8 mouse cellular contexts compared by ENCODE assay signal in the genomic region with DNA sequence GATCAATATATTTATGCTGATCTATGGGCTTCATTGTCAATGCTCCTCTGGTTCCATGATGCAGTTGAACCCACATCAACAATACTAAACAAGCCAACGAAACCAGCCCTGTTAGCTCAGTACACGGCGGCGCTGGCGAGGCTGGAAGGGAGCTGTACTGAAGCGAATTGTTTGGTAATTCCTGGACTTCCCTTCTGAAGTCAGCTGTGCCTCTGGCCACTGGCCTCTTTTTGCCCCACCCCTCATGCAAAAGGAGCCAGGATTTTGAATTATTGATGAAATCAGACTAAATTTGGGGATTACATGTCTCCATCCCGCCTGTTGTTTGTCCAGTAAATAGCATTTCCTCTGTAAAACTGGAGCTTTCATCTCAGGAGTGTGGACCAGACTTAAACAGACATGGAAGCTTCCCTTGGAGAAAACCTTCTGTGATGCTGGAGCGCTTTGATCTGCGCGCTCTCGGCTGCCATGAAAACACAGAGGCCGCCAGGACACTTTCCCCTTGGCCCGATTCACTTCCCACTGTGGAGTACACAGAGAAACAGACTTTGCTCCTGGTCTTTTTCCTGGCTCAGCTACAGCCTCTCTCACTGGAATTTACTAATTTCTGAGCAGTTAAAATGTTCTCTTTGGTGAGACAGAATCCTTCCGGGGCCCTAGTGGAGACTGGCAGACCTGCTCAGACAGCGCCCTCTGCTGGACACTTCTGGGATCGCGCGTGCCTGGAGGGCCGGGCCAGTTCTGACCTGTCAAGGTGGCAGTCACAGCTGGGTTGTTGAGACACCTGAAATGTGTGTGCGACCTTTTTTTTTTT.
DNase-seq lines count a peak whose midpoint lies in the region; ATAC-seq and TF ChIP-seq lines count a peak whose summit lies in the region.

No protein-coding gene starts in this region.

- TF ChIP-seq CTCF in E14TG2a.4 (conservative IDR thresholded peaks at IDR 0.05; ENCODE audit: low read length) = peak; percentile 97
- peak; percentile 95 for TF ChIP-seq CTCF in layer of hippocampus, adult 2 months (conservative IDR thresholded peaks at IDR 0.05)
- TF ChIP-seq CTCF in lung, adult 2 months (IDR thresholded peaks at IDR 0.05; ENCODE audit: insufficient read depth, low read length) = peak; percentile 82
- TF ChIP-seq CTCF in olfactory bulb, adult 2 months (IDR thresholded peaks at IDR 0.05; ENCODE audit: insufficient read depth, low read depth, low read length) = peak; percentile 98
- peak; percentile 98 for TF ChIP-seq CTCF in thymus, adult 2 months (IDR thresholded peaks at IDR 0.05; ENCODE audit: borderline replicate concordance, control insufficient read depth, extremely low read depth, insufficient read depth, low read length, poor library complexity)

- H3K27ac ChIP-seq in forebrain, embryonic 16.5 days (ENCODE audit: low read length) = no peak overlapping the region
- H3K27ac ChIP-seq in layer of hippocampus, adult 2 months = peak overlapping the region; percentile 74
- H3K27ac ChIP-seq in olfactory bulb, adult 2 months (ENCODE audit: insufficient read depth, low read depth, low read length) = no peak overlapping the region
- H3K27ac ChIP-seq in thymus, adult 2 months (ENCODE audit: control insufficient read depth, insufficient read depth, low read length) = no peak overlapping the region

- H3K4me2 ChIP-seq in forebrain, embryonic 16.5 days (ENCODE audit: low read length) = peak overlapping the region; percentile 36

- no peaks in the 10 kb centered on the region for H3K9me3 ChIP-seq in E14TG2a.4 (ENCODE audit: low read length)
- H3K9me3 ChIP-seq in forebrain, embryonic 16.5 days (ENCODE audit: control insufficient read depth, low read length) = no peaks in the 10 kb centered on the region

- no peaks in the 10 kb centered on the region for H3K36me3 ChIP-seq in E14TG2a.4 (ENCODE audit: insufficient read depth, low read length)
- no peaks in the 10 kb centered on the region for H3K36me3 ChIP-seq in forebrain, embryonic 16.5 days (ENCODE audit: control insufficient read depth, insufficient read depth)
- no peaks in the 10 kb centered on the region for H3K36me3 ChIP-seq in thymus, adult 2 months (ENCODE audit: control insufficient read depth, insufficient read depth, low read length)

- 35% methylated on average over 20 of the region's 20 CpGs for WGBS in forebrain, embryonic 16.5 days
- 30% methylated on average over 20 of the region's 20 CpGs for WGBS in lung, adult 2 months
- WGBS in olfactory bulb, adult 2 months = 29% methylated on average over 20 of the region's 20 CpGs
- 53% methylated on average over 20 of the region's 20 CpGs for WGBS in thymus, adult 2 months

- H3K9ac ChIP-seq in forebrain, embryonic 16.5 days (replicated peaks; ENCODE audit: low read depth, low read length) = no peak overlapping the region

- DNase-seq in heart, postnatal 36 days = peak; percentile 85 to 93
- DNase-seq in layer of hippocampus, adult 2 months (ENCODE audit: low spot score in 2 of 2) = peak; percentile 82 to 94
- peak; percentile 82 for DNase-seq in lung, adult 2 months
- DNase-seq in thymus, adult 2 months = peak; percentile 87

- ATAC-seq in cerebellum, adult (ENCODE audit: insufficient number of reproducible peaks, low FRiP score, low TSS enrichment) = peak; percentile 92
- peak; percentile 63 for ATAC-seq in forebrain, embryonic 16.5 days

- peaks cover 5% of the 10 kb centered on the region; the same call in 1 of the 2 replicates for H3K27me3 ChIP-seq in E14TG2a.4 (ENCODE audit: insufficient read depth, low read length)
- H3K27me3 ChIP-seq in forebrain, embryonic 16.5 days (replicated peaks; ENCODE audit: control insufficient read depth, insufficient read depth, low read length) = no peaks in the 10 kb centered on the region
- no peaks in the 10 kb centered on the region for H3K27me3 ChIP-seq in thymus, adult 2 months (ENCODE audit: control insufficient read depth, insufficient read depth, low read length)

- intact Hi-C loops in heart, postnatal 36 days (cut with DNase I) = loop anchor here (5.0 kb wide), 3 partner anchors 214 to 779 kb away; partner anchors contain the start of gene Fut8

- H3K4me3 ChIP-seq in E14TG2a.4 (replicated peaks; ENCODE audit: low read length) = peak overlapping the region; percentile 66
- no peak overlapping the region for H3K4me3 ChIP-seq in forebrain, embryonic 16.5 days (replicated peaks; ENCODE audit: low read length)
- H3K4me3 ChIP-seq in layer of hippocampus, adult 2 months = peak overlapping the region; percentile 19; the same call in 1 of the 2 replicates
- no peak overlapping the region for H3K4me3 ChIP-seq in lung, adult 2 months (replicated peaks; ENCODE audit: extremely low read depth, low read depth, low read length)
- H3K4me3 ChIP-seq in olfactory bulb, adult 2 months (ENCODE audit: insufficient read depth, low read depth, low read length) = 0 out of 2 replicates have a peak overlapping the region, but pooled peaks have one; percentile 9
- no peak overlapping the region for H3K4me3 ChIP-seq in thymus, adult 2 months (ENCODE audit: control insufficient read depth, insufficient read depth, low read length)

- no peak for TF ChIP-seq POLR2A in lung, adult 2 months (IDR thresholded peaks at IDR 0.05; ENCODE audit: borderline replicate concordance, extremely low read depth, low read depth, low read length)
- no peak for TF ChIP-seq POLR2A in olfactory bulb, adult 2 months (IDR thresholded peaks at IDR 0.05; ENCODE audit: insufficient read depth, low read depth, low read length)
- no peak for TF ChIP-seq POLR2A in thymus, adult 2 months (IDR thresholded peaks at IDR 0.05; ENCODE audit: control insufficient read depth, extremely low read depth, insufficient read depth, low read length, poor library complexity)

- peaks cover 12% of the 10 kb centered on the region for H3K4me1 ChIP-seq in E14TG2a.4 (replicated peaks; ENCODE audit: low read depth, low read length)
- H3K4me1 ChIP-seq in forebrain, embryonic 16.5 days (replicated peaks; ENCODE audit: control insufficient read depth, insufficient read depth, low read length) = 0 out of 2 replicates have a peak, but pooled peaks cover 2% of the 10 kb centered on the region
- H3K4me1 ChIP-seq in lung, adult 2 months (ENCODE audit: control insufficient read depth, insufficient read depth, low read length) = no peaks in the 10 kb centered on the region
- no peaks in the 10 kb centered on the region for H3K4me1 ChIP-seq in olfactory bulb, adult 2 months (ENCODE audit: control insufficient read depth, insufficient read depth, low read length)
- H3K4me1 ChIP-seq in thymus, adult 2 months (replicated peaks; ENCODE audit: control insufficient read depth, insufficient read depth, low read length) = no peaks in the 10 kb centered on the region

Comparison
In these comparisons a context has a peak if more than half of its experiments do, and no peak if none do; other contexts are left out.
1. H3K4me3 ChIP-seq: peak in E14TG2a.4 (single experiment), layer of hippocampus, adult 2 months (single experiment) and olfactory bulb, adult 2 months (single experiment); none in forebrain, embryonic 16.5 days (single experiment), lung, adult 2 months (single experiment) and thymus, adult 2 months (single experiment).
2. Peak in every context shown above with its lines, with median percentiles within 50 percentile points of each other: CTCF ChIP-seq and DNase-seq.